Mouse (Mus musculus) retina, postnatal 1 day (tissue): ENCODE measurements at regions not wholly inside any gene's neighbourhood (a gene's known extent, or its start where the extent isn't known, plus 50 kb on each side); places are given as distances from the start of the nearest gene placed in this dataset.

ENCODE experiments used
- DNase-seq: peaks from one replicate; pipeline ENCODE4 v3.0.0-alpha.2; 2012

DNA sequence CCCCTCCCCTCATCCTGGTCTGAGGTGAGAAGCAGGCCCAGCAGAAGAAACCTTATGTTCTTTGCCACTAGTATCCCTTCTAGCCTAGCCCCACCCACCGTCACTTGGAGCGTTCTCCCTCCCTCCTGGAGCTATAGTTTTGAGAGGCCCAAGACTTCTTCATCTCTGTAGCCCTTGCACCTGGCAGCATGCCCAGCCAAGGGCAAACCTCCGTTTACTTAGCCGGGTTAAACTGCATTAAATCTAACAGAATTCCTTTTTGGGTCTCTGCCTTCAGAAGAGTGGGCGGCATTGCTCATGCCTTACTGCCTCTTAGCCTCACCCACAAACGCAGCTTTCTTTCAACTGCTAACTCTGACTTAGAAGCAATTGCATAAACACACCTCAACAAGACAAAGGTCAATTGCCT, 85.3 kb upstream of the Arntl start:
- no peak for DNase-seq

DNA sequence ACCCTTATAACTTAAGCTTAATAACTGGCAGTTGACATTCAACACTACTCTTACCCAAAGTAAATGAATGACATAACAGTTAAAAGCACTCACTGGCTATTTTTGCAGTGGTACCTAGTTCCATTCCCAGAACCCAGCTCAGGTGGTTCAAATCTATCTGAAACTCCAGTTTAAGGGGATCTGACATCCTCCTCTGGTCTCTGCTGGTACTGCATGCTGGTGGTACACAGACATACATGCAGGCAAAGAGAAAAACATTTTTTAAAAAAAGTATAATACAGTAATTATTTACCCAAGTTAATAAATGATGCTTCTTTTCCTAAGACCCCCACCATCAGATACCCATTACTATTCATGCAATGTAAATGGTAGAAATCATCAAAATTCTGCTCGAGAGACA, 81.3 kb upstream of the Arntl start:
- no peak for DNase-seq

DNA sequence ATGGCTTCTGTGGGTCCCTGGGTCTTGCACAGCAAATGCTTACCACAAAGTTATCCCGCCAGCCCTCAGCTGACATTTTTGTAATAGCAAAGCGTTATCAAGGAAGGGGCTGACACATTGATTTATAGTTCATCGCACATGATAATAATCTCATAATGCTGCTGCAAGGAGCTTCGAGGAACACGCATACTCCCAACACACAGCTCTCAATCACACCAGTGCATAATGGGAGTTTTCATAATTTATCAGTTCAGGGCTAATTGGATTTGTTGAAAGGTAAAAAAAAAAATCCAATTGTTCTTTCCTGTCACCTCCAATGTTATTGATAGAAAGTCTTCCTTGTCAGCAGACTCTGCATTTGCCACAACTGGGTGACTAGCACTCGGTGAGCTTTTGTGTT, 76.7 kb upstream of the Arntl start:
- no peak for DNase-seq

DNA sequence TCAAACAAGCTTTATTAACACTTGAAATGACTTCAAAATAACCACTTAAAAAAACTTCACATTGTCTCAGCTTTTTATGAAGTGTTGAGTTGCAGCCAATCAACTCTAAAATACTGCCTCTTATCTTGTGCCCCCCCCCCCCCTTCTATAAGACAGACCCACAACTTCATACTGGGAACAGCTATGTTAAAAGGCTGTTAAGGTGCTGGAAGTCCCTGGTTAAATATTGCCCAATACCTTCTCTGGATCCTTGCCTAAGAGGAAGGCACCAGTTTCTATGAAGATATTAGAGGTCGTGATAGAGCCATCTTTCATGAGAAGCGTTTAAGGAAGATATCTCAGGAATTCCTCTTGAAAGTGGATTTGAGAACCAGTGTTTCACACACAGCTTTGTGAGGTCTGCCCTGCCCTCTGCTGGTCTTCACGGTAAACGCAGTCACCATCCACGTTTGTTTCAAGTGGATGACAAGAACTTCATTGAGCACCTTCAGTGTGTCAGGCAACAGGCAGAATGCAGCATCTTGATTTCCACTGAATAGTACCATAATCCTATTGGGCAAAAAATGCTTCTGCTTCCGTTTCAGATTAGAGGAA, 75.2 kb upstream of the Arntl start:
- DNase-seq = peak; percentile 84

DNA sequence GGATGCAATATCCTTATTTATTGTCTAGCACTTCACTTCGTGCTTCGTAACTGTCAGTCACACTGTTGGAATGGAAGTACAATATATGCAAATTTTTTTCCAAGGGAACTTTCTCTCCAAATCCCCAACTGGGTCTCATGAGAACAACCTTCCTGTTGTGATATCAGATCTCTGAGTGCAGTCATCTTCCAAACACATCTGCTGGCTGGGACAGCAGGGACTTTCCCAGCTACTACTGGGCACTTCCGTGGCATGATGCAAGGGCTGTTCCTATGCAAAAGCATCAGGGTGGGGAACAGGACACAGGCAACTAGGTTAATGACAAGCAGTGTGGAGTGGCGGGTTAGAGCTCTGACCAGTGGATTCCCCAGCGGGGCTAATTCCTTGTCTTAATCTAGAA, 73.4 kb upstream of the Arntl start:
- no peak for DNase-seq

DNA sequence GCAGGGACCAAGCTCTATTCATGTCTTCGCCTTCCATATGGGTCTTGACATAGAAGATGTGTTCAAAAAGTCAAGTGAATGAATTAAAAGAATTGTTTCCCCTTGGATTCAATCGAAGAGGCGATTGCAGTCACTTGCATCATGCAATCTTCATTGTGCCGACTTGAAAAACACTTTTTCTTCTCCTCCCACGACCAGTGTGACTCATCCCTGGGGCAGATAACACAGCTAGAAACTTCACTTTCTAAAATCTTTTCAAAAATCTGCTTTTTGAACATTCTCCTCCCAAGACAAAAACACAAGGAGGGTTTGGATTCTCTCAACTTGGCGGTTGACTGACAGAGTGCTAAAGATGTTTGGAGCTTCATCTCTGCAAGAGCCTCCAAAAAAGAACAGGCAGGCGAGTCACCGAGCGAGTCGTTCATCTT, 67.2 kb upstream of the Arntl start:
- no peak for DNase-seq

DNA sequence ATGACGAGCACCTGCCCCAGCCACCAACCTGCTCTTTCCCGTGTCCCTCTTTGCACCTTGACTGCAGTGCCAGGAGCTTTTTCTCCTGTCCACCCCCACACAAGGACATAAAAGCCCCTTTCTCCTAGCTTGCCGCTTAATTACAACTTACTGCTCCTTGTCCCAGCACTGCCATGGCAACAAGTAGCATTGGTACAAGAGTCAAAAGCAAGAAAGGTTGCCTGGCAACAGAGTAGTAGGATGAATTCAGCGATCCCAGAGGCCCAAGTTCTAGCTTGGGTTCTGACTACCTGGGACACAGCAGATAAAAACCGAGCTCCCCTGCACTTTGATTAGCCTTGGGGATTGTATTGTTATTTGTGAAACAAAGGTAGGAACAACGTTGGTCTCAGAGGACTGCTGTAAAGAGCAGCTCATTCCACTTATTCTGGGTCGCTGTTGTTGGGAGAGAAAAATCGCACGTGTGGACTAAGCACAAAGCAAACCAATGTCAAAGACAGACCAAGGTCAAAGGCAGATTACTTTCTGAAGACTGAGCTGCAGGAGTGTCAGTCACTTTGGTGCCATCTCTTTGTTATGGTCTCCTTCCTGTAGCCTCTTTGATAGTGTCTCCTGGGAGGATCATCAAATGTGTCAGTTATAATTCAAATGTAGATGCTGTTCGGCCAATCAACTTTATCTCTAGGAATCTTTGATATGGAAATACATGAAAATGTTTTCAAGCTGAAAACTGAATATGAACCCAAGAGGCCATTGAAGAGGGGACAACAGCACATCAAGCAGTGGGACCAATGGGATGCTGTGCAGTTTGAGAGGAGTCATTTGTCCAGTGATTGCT, 65.2 kb upstream of the Arntl start:
- DNase-seq = no peak

GRCm38 (mm10) chr7:113143552-113143951, 63.7 kb upstream of the Arntl start:
- peak; percentile 91 for DNase-seq

GRCm38 (mm10) chr7:113145046-113145445, 62.2 kb upstream of the Arntl start:
- DNase-seq = no peak

- no peak for DNase-seq
These were observed 61.2 kb upstream of the Arntl start for GRCm38 (mm10) chr7:113146108-113146507.

- no peak for DNase-seq
These were observed 60.7 kb upstream of the Arntl start for GRCm38 (mm10) chr7:113146526-113146925.

DNA sequence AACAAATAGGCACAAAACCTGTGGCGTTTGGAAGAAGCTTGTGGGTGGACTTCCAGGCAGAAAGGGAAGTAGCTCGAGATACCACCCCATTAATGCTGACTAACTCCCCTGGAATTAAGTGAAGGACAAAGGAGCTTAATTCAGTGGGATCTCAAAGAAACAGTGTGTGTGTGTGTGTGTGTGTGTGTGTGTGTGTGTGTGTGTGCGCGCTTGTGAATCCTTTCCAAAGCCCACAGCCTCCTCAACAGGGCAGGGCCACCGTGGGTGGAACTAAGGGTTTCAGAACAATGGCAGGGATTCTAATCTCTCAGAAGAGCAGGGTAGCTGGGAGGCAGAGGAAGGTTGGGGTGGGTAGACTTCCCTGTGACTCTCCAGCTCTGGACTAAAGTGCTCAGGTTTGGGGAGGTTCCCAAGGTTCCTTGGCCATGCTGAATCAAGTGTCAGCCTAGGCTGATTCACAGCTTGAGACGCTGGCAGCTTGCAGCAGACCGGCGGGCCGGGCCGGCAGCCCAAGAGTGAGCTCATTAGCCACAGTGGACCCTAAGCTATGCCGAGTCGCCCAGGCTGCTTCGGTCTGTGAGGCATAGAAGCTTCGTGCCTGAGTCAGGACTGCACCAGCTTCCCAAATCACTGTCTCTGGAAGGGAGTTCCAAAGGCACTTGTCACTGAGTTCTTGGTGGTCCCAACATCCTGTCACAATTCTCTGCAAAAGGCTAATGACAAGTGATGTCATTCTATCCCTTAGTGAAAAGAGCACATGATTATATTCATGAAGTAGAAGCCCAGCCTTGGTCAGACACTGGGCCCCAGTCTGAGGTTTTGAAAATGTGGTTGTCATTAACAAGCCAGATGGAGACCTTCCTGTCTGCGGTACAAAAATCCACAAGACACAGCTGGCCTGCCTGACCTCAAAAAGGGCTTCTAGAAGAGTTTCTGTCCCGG, 59.6 kb upstream of the Arntl start:
- peak; percentile 76 for DNase-seq

DNA sequence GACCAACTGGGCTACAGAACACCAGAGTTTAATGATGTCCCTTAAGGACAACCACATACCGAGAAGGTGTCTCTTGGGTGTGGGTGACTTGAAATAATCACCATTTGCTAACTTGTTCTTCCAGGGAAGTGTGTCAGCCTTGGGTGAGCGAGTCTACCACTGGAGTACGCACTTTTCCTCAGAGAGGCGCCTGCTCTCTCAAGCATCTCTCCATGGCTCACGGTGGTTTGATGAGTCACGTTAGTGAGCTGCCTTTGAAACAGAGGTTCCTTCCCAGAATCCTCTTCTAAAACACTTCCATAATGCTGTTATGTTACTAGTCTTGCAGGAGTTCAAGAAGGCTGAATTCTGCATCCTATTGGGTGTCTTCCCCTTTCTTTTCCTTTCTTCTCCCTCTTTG, 58.6 kb upstream of the Arntl start:
- no peak for DNase-seq

DNA sequence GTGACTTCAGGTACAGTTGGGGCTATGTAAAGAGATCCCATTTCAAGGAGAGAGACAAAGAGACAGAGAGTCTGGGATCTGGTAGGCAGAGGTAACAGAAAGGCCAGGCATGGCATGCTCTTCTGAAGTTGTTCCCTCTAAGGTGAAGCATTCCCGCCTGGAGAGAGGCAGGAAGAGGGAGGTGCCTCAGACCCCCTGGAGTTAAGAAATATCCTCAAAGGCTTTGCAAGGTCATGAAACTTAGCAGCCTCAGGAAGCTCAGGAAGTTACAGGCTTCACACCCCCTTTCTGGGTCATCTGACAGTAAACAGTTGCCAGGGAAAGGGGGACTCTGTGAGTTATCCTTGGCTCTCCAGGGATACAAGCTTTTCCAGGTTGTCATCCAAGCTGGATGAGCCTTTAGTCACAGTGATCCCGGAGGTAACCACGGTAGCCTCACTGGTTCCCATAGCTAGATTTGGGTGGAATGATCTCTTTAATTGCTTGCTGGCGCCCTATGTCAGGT, 57.2 kb upstream of the Arntl start:
- DNase-seq = no peak

- no peak for DNase-seq
These were observed 56.5 kb upstream of the Arntl start for GRCm38 (mm10) chr7:113150789-113151188.

DNA sequence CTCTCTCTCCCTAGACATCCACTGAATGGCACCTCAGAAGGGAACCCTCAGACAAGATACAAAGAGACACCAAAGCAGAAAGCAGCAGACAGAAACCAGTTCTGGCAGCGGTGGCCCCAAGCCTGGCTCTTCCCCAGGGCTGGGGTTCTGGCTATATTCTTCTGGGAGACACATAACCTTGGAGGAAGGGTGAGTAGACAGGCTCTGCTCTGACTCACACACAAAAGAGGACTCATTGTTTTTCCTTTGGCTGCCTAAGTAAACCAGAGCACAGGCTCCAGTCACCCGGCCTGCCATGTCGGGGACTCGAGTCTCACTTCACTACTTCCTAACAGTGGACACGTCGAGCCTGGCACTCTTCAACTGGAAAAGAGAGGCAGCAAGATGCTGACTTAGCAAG, 55.8 kb upstream of the Arntl start:
- peak; percentile 52 for DNase-seq

DNA sequence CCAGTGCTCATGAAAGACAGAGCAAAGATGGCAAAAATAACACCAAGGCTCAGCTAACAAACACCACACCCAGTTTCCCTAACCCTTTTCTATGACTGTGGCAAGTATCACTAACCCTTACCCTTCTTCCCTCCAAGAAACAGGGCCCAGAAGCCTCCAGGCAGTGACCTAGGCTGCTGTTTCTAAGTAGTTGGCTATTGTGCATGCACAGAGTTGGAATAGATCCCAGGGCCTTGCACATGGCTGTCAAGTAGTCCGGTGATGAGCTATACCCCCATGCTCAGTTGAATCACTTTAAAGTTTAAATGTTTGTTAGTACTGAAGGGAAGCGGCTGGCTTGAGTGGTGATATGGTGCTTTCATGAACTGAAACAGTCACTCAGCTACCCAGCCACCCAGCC, 53.9 kb upstream of the Arntl start:
- DNase-seq = no peak

- no peak for DNase-seq
These were observed 53.2 kb upstream of the Arntl start for GRCm38 (mm10) chr7:113154066-113154465.

GRCm38 (mm10) chr7:113156366-113156765, 50.9 kb upstream of the Arntl start:
- DNase-seq = peak; percentile 87

DNA sequence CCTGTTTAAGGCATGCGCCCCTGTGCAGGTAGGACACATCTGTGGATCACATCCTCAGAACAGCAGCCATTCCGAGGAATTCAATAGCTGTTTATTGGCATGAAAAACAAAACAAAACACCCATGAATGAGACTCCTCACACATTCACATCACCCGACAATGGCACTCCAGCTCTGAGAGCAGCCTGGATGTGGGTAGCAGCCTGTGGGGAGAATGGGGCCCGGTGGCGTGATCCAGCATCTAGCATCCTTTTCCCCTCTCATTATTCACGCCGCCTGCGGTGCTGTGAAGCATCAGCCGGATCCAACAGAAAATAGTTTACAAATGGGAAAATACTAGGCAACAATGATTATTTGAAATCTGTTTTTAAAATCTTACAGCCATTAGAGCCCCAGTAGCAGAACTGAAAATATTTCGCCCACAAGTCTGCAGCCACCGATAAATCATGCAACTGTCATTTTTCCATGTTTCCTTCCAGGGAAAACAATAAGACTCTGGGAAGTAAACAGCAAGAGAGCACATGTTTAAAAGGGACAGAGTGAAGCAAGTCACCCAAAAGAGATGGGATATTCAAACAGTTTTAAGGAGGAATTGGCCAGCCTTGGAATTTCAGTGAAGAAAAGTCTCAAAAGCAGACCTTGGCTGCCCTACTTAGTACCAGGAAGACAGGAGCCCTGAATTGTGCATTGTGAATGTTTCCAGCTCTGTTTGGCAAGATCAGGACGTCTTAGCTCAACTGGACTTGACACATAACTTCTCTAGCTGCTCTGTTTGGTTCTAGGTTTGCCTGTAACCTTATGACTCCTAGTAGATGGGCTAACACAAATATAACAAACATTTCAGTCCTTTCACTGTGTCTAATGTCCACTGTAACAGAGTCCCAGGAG, 50.2 kb upstream of the Arntl start:
- peak; percentile 69 for DNase-seq
